Mouse (Mus musculus) bone marrow, adult 2 months (tissue): Measurements from ENCODE around the gene Txndc17.

ENCODE experiments used
- CTCF ChIP-seq: fragments of 200-500 bp; IDR thresholded peaks from 2 replicates; pipeline ENCODE4 v1.5.1; 2011; ENCODE audit warnings: low read length, control low read depth; ENCODE audit not compliant: control insufficient read depth, insufficient read depth
- POLR2A ChIP-seq: fragments of 200-500 bp; IDR thresholded peaks from 2 replicates; pipeline ENCODE4 v1.6.1; 2011; ENCODE audit warnings: low read depth, mild to moderate bottlenecking, control low read depth, low read length, borderline replicate concordance; ENCODE audit not compliant: control insufficient read depth

- TF ChIP-seq CTCF (no peak), POLR2A (no peak)
Observed at GRCm38 (mm10) chr11:72180556-72180955, 26.8 kb upstream of the Txndc17 start.
